Mouse (Mus musculus) hindbrain, embryonic 11.5 days (tissue): ENCODE measurements at regions not wholly inside any gene's neighbourhood (a gene's known extent, or its start where the extent isn't known, plus 50 kb on each side); places are given as distances from the start of the nearest gene placed in this dataset.
"Not testable (repeated sequence)": the region's sequence is repeated elsewhere in the genome, so short reads cannot be mapped to it uniquely, and the experiment has no call there.

Experiments used
- ATAC-seq: fragments of 200-750 bp; cut with Nextera tagmentation; 2 replicates; pipeline ENCODE4 v1.8.0; 2017; ENCODE audit warnings: mild to moderate bottlenecking, moderate TSS enrichment, moderate library complexity; ENCODE audit not compliant: low FRiP score
- DNase-seq: peaks from one replicate; pipeline ENCODE4 v3.0.0-alpha.2; 2015; ENCODE audit warnings: low spot score
- H3K27ac ChIP-seq: fragments of 300-500 bp; sonication (generic); 2 replicates; pipeline ENCODE4 v1.5.1; 2014; ENCODE audit warnings: mild to moderate bottlenecking, low read depth, low read length
- H3K27me3 ChIP-seq: fragments of 300-500 bp; sonication (generic); 2 replicates; pipeline ENCODE4 v1.6.1; 2014; ENCODE audit warnings: mild to moderate bottlenecking, low read length, moderate library complexity, mixed read lengths; ENCODE audit not compliant: control insufficient read depth, insufficient read depth
- H3K36me3 ChIP-seq: fragments of 300-500 bp; sonication (generic); 2 replicates; pipeline ENCODE4 v1.6.1; 2014; ENCODE audit warnings: mild to moderate bottlenecking, low read length, moderate library complexity, mixed read lengths; ENCODE audit not compliant: control insufficient read depth, insufficient read depth
- H3K4me1 ChIP-seq: fragments of 300-500 bp; sonication (generic); replicated peaks from 2 replicates; pipeline ENCODE4 v1.6.1; 2014; ENCODE audit warnings: low read length, mixed read lengths; ENCODE audit not compliant: control insufficient read depth, insufficient read depth
- H3K4me2 ChIP-seq: fragments of 300-500 bp; sonication (generic); replicated peaks from 2 replicates; pipeline ENCODE4 v1.6.1; 2014; ENCODE audit warnings: mild to moderate bottlenecking, low read depth, low read length
- H3K4me3 ChIP-seq: fragments of 300-500 bp; sonication (generic); 2 replicates; pipeline ENCODE4 v1.5.1; 2014; ENCODE audit warnings: low read depth, low read length
- H3K9ac ChIP-seq: fragments of 300-500 bp; sonication (generic); 2 replicates; pipeline ENCODE4 v1.6.1; 2014; ENCODE audit warnings: low read depth, low read length
- H3K9me3 ChIP-seq: fragments of 300-500 bp; sonication (generic); 2 replicates; pipeline ENCODE4 v1.6.1; 2016; ENCODE audit warnings: low read length; ENCODE audit not compliant: control insufficient read depth
- WGBS: fragments of 180-500 bp; shearing (Covaris S2); extraction: QIAGEN DNeasy Blood & Tissue Kit; methylation state at CpG from one replicate; pipeline ENCODE4 v1.1.7; 2014; 5-methylcytosine and 5-hydroxymethylcytosine counted together

DNA sequence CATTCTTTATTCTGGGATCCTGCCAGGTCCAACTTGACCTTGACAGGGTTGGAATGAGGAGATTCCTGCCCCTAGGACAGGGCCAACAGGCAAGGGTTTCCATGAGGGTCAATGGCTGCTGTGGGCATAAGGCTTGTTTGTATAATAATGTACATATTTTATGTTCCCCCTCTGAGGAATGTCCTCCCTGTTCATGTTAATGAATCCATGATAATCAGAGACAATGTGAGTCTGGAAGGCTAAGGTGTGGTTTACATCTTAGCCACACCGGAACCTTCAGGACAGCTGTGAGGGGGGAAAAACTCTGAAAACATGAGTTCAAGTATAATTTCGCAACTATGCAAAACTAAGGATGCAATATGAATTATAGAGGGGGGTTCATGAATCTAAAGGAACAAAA lies 172.8 kb downstream of the Iqub start:
- WGBS: 93% methylated on average over 2 of the region's 2 CpGs
- no peak for ATAC-seq
- no peak for DNase-seq
- Histone ChIP-seq H3K4me2 (no peak overlapping the region), H3K9me3 (no peaks in the 10 kb centered on the region), H3K4me3 (no peak overlapping the region), H3K36me3 (no peaks in the 10 kb centered on the region), H3K27me3 (no peaks in the 10 kb centered on the region), H3K27ac (no peak overlapping the region), H3K4me1 (no peaks in the 10 kb centered on the region), H3K9ac (no peak overlapping the region)

DNA sequence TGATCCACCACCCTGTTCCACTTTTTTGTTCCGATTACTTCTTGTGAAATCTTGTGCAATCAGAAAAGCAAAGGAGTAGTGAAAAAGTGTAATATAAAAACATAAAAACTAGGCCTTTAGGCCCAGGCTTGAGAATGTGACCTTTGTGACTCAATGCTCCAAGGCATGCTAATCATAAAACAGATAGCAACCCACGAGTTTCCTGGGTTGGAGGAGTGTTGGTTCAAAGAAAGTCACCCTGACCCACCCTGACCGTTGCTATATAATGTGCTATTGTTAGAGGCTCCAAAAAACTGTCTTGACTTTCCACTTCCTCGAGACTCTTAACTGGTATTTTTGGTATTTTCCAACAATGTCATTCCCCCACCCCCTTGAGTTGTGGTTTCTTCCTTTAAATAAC lies 172.2 kb upstream of the Slc13a1 start:
- not testable (repeated sequence) for ATAC-seq, H3K9ac ChIP-seq, H3K4me2 ChIP-seq, H3K4me3 ChIP-seq, H3K27me3 ChIP-seq, DNase-seq, H3K4me1 ChIP-seq, H3K36me3 ChIP-seq, H3K27ac ChIP-seq, H3K9me3 ChIP-seq
- 81% methylated on average over 4 of the region's 4 CpGs for WGBS

DNA sequence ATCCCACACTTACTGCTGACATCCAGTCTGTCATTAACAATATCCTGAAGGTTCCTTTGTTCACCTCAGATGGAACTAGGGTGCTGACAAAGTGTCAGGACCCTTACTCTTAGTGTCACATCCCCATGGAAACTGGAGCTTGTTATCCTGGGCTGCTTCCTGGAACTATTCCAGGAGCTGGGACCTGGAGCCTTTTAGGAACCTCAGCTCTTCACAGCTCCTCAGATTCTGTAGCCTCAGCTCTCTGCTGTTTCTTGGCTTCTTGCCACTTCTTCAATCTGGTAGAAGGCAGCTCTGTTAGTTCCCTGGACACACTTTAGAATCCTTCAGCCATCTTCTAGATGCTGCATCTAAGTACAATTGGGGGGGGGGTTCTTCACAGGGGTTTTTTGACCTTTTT lies 157.3 kb upstream of the Slc13a1 start:
- ATAC-seq (no peak), DNase-seq (no peak)
- Histone ChIP-seq H3K27ac (no peak overlapping the region), H3K9ac (no peak overlapping the region), H3K4me1 (no peaks in the 10 kb centered on the region), H3K4me3 (no peak overlapping the region), H3K27me3 (no peaks in the 10 kb centered on the region), H3K9me3 (no peaks in the 10 kb centered on the region), H3K36me3 (no peaks in the 10 kb centered on the region), H3K4me2 (no peak overlapping the region)

DNA sequence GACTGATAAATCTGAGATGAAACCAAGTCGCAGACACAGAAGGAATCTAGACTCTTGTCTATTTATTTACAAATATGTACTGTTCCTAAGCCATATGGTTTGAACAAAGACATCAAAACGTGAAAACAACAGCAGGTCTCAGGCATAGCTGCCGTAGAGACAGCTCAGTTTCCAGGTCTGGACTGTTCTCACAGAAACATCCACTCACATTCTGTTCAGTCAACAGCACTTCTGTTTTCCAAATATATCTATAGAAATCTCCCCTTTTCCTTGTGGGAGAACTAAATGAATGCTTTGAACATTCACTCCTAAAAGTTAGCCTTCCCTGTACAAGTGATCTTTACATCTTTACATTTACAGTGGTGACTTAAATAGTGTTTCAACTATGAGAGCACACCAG lies 156.8 kb upstream of the Slc13a1 start:
- 70% methylated on average over 3 of the region's 3 CpGs for WGBS
- ATAC-seq: no peak

DNA sequence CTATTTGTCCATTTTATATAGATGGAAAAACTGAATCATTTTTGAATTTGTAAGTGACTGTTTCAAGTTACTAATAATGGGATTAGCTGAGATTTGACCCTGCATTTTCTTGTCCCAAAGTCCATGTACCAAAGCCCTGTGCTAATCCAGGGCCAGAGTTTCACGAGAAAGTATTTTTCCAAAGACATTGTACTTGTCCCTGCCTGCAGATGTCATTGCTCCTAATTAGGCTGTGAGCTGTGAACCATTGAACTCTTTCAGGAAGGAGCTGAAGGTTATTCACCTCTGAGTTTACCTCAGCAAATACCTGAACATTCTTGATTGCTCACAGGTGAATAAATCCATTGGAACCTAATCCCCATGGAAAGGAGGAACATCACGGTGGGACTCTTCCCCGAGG lies 154.5 kb upstream of the Slc13a1 start:
- Histone ChIP-seq H3K9me3 (no peaks in the 10 kb centered on the region), H3K27ac (no peak overlapping the region), H3K4me2 (no peak overlapping the region), H3K36me3 (no peaks in the 10 kb centered on the region), H3K4me3 (no peak overlapping the region), H3K9ac (no peak overlapping the region), H3K4me1 (no peaks in the 10 kb centered on the region), H3K27me3 (no peaks in the 10 kb centered on the region)
- no peak for ATAC-seq
- WGBS: 85% methylated on average over 3 of the region's 3 CpGs
- DNase-seq: no peak

More for the DNA sequence above, 156.8 kb upstream of the Slc13a1 start:
- Histone ChIP-seq H3K27me3 (no peaks in the 10 kb centered on the region), H3K4me2 (no peak overlapping the region), H3K9ac (no peak overlapping the region), H3K4me1 (no peaks in the 10 kb centered on the region), H3K27ac (no peak overlapping the region), H3K9me3 (no peaks in the 10 kb centered on the region), H3K36me3 (no peaks in the 10 kb centered on the region), H3K4me3 (no peak overlapping the region)
- no peak for DNase-seq

DNA sequence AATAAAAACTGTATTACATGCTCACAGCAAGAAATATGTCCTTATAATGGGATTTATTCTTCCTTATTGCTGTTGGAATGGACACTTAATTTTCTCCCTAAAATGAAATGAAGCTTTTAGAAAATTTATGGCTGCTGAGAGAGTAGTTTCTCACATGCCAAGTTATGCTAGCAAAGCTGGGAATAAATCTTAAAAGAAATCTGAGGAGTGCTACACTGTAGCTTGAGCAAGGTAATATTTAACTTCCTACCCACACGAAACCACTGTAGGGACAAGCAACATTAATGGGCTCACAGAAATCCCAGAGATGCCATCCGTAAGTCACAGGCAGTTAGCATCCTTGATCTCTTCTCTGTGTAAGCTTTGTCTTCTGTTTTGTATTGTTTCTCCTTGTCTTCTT lies 151.0 kb upstream of the Slc13a1 start:
- no peak overlapping the region for H3K4me3 ChIP-seq
- no peaks in the 10 kb centered on the region for H3K36me3 ChIP-seq
- DNase-seq (no peak), ATAC-seq (no peak)
- H3K27ac ChIP-seq: no peak overlapping the region
- no peaks in the 10 kb centered on the region for H3K4me1 ChIP-seq
- H3K9ac ChIP-seq: no peak overlapping the region
- H3K9me3 ChIP-seq: no peaks in the 10 kb centered on the region
- WGBS: 64% methylated on average over 2 of the region's 2 CpGs
- H3K4me2 ChIP-seq: no peak overlapping the region
- no peaks in the 10 kb centered on the region for H3K27me3 ChIP-seq

DNA sequence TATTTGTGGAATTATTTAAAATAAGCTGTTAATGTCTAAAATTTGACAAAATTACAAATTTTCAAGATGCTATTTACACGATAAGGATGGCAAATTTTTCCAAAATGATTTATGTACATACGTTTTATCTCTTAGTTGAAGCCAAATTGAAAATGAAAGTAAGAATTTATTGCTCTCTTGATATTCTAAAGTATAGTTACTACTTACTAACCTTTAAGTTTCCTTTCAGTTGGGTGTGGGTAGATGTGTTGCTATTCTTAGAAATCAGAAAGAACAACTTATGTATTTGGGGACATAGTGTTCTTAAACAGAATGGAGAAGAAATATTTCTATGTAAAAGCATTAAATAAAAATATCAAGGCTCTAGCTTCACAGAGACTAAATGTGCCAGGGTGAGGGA lies 142.8 kb upstream of the Slc13a1 start:
- no peak overlapping the region for H3K4me3 ChIP-seq
- H3K36me3 ChIP-seq: no peaks in the 10 kb centered on the region
- no peak overlapping the region for H3K9ac ChIP-seq
- H3K27ac ChIP-seq: no peak overlapping the region
- 89% methylated on average over 2 of the region's 2 CpGs for WGBS
- no peaks in the 10 kb centered on the region for H3K27me3 ChIP-seq
- ATAC-seq (no peak), DNase-seq (no peak)
- H3K4me1 ChIP-seq: no peaks in the 10 kb centered on the region
- no peak overlapping the region for H3K4me2 ChIP-seq
- H3K9me3 ChIP-seq: no peaks in the 10 kb centered on the region

DNA sequence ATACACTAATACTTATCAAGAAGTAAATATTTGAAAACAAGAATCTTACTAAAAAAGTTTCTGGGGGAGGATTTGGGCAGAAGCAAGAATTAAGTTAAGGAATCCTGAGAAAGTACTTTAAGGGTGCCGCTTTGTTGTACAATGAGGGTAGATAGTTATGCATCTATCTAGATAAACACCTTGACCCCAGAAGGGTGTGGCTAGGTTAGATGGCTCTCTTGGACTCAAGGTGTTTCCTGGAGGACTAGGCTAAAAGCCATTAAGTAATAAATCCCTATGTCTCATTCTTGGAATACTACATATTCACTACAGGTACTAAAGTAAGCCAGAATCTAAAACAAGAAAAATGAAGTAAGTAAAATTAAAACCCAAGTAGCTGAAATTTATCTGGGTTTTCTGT lies 141.9 kb upstream of the Slc13a1 start:
- Histone ChIP-seq H3K9me3 (no peaks in the 10 kb centered on the region), H3K4me2 (no peak overlapping the region), H3K27me3 (no peaks in the 10 kb centered on the region), H3K4me3 (no peak overlapping the region), H3K4me1 (no peaks in the 10 kb centered on the region), H3K9ac (no peak overlapping the region), H3K36me3 (no peaks in the 10 kb centered on the region), H3K27ac (no peak overlapping the region)
- 87% methylated on average over 1 of the region's 1 CpGs for WGBS
- DNase-seq (no peak), ATAC-seq (no peak)

DNA sequence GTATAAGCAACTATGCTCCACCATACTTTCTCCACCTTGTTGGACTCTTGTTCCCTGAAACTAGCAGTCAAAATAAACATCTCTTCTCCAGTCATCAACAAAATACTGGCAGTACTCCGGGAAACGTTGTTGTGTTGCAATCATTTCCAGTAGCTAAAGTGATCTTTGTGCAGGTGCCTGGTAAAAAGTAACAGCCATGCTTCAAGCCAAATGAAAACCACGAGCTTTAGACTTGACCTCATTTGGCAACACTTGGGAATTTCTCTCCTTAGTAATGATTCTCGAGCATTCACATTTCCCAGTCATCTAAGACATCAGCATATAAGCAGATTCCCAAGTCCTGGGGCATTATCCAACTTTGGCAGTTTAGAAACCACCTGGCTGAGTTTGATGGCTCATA lies 133.8 kb upstream of the Slc13a1 start:
- H3K4me1 ChIP-seq: no peaks in the 10 kb centered on the region
- H3K27ac ChIP-seq: no peak overlapping the region
- no peak for DNase-seq
- WGBS: 88% methylated on average over 4 of the region's 4 CpGs
- no peak overlapping the region for H3K4me2 ChIP-seq
- H3K9ac ChIP-seq: no peak overlapping the region
- H3K27me3 ChIP-seq: no peaks in the 10 kb centered on the region
- H3K9me3 ChIP-seq: no peaks in the 10 kb centered on the region
- no peak overlapping the region for H3K4me3 ChIP-seq
- no peaks in the 10 kb centered on the region for H3K36me3 ChIP-seq
- no peak for ATAC-seq
